Mouse (Mus musculus): ENCODE measurements around the gene Acta1.

Gene Acta1

DNA sequence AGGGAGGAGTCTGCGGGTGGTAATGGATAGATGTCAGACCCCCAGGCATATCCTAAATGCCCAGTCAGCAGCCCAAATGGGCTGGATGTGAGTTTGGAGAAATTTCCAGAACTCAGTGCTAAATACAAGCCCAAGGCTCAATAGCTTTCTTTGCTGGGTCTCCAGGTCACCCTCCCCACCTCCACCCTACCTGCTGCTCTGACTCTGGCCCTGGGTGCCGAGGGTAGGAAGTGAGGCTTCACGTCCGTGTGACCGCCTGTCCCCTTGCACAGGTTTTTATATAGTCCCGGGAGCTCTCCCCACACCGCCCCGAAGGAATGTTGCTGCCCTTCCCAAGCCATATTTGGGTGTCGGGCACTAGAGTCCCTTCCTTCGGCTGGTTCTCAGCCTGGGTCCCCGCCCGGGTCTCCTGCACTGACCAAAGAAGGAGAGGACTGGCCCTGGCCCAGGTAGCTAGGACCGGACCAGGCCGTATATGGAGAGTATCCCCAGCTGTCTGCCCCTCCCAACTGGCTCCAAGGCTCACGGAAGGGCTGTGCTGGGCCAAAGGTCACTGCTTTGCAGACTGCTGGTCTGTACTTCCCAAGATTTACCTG is at the start of gene Acta1:
Gene Acta1 (minus strand): TSS at position 250 of the 596 bp plus-strand sequence.
- no peak for DNase-seq

DNA sequence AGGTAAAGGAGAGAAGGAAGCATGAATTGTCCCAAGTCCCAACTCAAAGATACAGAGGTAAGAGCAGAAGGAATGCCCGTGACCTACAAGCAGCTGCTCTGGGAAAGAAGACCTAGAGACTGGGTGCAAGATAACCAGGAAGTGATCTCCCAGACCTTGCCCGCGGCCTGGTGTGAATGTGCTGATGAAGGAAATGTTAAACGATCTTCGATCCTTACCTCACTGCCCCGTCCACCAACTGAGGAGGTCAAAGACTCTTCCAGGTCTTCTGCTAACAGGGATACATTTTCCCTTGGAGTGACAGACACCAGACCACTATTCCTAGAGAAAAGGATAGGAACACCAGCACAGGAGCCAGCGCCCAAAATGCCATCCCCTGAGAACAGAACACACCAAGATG is 34.5 kb upstream of the Acta1 start:
- DNase-seq: no peak

DNA sequence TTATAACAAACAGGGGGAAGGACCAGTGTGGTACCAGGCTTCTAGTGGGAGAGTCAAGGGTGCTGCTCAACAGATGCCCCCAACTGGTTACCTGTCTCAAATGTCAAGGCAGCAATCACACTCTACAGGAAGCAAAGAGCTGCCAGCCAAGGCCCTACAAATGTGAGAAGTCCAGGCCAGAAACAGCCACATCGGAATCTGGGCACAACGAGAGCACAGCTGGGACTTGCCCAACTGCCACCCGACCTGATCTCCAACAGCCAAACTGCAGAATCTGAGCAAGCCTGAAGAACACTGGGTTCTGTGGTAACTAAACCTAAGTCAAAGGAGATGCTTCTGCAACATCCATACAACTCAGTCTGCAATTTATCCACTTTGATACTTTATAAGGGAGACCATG is 31.1 kb upstream of the Acta1 start:
- DNase-seq: no peak

DNA sequence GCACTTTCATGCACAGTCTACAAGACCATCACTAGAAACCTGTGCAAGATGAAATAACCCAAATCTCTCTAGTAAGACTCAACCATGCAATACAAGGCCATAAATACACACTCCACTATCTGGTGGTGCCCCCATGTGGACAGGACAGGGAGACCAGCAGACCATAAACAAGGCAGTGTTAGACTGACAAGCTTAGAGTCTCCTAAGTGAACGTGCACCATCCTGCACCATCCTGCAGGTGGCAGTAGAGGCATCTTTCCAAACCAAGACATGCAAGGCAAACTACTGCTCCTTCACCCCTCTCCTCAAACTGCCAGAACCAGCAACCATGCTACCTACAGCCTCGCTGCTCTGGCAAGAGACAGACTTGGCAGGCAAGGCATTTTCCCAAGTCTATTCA is 30.2 kb upstream of the Acta1 start:
- peak; percentile 87 for DNase-seq

DNA sequence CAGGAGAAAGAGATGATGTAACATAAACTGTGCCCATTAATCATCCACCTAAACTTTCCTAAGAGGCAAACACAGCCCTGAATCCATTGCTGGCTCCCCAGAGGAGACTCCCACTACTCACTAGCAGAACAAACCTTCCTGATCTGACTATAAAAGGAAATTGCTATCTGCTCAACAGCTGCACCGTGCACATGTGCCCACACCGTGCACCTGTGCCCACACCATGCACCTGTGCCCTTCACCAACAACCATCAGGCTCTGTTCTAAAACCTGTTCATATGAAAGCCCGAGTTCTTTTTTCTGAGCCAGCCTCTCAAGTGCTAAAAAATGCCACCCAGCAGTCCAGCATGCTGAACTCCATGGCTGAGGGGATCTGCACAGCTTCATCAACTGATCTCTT is 20.1 kb upstream of the Acta1 start:
- DNase-seq: no peak

DNA sequence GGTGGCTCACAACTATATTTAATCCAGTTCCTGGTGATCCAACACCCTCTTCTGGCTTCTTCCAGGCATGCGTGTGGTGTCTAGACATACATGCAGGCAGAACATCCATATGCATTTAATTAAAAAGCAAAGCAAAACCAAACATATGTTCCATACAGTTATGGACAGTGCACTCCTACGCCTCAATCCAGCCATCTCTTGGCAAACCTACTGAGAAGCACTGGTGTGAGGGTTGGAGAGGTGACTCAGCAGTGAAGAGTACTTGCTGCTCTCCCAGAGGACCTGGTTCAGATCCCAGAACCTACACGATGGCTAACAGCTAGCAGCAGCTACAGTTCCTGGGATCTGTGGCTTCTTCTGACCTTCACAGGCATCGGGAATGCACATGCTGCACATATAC is 17.7 kb upstream of the Acta1 start:
- DNase-seq: no peak

DNA sequence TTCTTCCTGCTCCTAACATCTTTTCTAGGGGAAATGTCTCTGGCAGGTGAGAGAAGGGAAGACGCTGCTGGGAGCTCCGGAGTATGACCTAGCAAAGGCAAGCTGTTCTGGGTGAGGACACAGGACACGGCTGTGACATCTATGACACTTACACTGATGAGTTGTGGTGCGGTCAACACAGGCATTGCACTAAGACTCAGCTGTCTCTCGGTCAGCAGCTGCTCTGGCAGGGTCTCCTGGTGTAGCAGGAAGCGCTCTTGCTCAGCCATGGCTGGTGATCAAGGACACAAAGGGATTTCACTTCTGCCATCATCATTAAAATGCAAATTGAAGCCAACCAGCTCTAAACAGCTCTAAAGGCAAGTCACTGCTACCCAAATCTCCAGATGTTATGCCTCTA is 13.1 kb upstream of the Acta1 start:
- no peak for DNase-seq

DNA sequence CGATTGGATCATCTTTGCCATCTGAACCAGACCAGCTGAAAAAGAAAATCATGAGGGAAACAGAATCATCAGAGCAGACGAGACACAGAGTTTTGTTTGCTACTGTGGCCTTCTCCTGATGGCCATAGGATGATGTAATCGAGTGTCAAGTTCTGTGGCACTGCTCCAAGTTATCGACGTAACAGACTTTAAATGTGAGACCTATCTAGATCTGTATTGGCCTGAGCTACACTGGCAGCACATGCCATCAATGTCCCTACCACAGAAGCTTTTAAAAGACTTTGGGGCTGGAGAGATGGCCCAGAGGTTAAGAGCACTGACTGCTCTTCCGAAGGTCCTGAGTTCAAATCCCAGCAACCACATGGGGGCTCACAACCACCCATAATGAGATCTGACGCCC is 8.1 kb upstream of the Acta1 start:
- DNase-seq: no peak

DNA sequence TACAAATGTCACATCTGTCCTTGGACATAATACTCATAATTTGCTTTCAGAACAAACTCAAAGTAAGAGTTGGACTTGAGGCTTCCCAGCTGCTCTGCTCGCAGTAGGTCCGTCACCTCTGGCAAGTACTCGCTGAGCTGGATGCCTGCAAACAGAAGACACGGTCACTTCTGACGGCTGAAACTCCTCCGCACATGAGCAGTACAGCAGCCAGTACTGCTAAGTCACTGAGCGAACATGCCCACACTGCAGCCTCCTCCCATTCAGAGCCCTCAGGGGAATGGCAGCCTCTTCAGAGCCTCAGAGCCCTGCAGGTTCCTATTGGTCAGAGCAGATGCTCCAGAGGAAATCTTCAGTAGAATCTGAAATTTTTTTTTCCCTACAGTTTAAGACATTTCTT is 4.8 kb upstream of the Acta1 start:
- peak; percentile 53 for DNase-seq

DNA sequence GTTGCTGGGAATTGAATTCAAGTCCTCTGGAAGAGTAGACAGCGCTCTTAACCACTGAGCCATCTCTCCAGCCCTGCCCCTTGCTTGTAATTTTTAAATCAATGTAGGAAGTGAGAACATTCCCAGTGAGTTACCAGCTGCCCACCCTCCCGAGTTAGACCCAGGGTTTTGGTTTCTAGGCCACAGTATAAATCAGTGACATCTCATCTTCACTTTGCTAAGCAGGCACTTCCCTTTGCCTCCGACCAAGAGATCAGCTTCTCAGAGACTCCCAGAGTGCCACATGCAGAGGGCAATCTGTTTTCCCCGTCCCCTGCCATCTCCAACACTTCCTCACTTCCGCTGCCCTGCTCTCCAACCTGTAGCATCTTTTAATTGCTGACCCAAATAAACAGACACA is 4.0 kb upstream of the Acta1 start:
- DNase-seq: no peak

DNA sequence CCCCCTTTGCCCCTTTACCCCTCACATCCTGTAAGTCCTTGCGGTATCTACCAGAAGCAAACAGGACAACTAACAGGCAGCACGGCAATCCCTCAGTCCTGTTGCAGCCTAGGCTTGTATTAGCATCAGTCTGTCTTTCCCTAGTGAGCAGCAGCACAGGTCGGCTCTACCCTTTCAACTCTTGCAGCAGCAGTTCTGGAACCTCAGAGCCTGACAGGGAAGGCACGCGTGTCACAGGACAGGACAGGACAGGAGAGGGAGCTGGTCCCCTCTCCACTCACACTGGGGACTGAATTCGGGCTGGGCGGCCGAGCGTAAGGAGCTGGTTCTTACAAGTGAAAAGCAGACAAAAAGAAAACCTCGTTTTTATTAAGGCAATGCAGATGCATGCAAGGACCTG is 2.2 kb upstream of the Acta1 start:
- no peak for DNase-seq

DNA sequence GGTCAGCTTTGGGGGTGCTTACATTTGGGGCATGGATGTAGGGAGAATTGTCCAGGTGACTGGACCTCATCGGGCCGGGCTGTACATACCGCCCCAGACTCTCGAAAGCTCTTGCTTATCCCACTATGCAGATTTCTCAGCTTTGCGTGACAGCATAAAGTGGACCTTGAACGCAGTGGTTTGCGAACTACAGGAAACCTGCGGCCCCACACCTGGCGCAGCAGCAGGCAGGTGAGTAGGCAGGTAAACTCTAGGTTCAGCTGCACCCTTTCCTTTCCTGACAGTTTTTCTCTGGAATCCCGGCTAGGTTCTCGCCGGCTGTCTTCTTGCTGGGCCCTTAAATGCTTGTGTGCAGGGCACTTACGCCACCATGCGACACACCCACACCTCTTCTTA is 1.8 kb upstream of the Acta1 start:
- no peak for DNase-seq

DNA sequence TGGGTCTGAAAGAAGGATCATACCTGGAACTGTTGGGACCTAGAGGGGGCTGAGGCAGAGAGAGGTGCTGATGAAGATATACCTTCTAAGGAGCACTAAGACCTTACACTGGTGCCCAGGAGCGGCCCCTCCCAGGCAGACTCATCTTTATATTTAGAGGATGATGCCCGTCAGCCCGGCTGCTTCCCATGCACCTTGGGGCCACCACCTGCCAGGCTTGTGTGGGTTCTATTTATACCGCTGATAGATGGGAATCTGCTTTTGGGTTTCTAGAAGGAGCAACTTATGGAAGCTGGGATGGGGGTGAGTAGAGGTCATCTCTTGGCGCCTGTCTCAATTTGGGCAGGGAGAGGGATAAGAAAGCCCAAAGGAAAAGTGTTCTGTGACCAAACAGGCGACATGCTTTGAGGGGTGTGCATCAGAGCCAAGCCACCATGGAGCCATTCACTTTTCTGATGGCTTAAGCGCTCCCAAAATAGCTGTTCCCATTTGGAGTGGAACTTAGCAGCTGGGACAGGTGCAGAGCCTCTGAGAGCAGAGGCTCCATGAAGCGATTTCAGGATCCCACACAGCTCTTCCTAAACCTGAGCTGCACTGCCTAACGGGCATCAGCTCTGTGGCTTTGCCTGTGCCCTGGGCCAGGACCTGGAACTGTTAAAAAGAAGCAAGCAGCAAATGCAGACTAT is 1.3 kb upstream of the Acta1 start:
- DNase-seq: no peak

DNA sequence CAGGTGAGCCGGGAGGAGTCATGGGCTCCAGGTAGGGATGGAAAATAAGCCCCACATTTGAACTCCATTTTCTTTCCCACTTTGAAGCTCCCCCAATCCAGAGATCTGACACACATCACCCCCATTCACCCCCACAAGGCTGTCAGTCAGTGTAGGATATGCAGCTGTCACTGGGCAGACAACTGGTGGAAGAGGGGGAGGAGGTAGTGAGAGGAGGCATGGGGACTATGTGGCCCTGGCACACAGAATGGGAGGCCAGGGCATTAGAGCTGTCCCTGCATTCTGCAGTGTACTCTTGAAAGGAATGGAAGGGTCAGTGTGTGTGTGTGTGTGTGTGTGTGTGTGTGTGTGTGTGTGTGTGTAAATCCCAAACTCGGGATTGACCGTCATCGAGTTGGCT is 679 bp upstream of the Acta1 start:
- DNase-seq: no peak

DNA sequence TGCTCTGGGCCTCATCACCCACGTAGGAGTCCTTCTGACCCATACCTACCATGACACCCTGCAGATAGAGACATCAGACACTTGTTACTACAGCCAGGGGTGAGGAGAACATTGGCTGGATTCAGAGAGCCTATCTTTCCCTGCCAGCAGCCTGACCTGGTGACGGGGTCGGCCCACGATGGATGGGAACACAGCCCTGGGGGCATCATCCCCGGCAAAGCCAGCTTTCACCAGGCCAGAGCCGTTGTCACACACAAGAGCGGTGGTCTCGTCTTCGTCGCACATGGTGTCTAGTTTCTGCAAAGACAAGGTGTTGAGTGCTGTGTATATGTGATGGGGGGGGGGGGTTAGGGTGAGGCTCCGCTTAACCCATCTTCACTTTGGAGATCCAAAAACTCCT is 1.1 kb downstream of the Acta1 start:
- DNase-seq: no peak

DNA sequence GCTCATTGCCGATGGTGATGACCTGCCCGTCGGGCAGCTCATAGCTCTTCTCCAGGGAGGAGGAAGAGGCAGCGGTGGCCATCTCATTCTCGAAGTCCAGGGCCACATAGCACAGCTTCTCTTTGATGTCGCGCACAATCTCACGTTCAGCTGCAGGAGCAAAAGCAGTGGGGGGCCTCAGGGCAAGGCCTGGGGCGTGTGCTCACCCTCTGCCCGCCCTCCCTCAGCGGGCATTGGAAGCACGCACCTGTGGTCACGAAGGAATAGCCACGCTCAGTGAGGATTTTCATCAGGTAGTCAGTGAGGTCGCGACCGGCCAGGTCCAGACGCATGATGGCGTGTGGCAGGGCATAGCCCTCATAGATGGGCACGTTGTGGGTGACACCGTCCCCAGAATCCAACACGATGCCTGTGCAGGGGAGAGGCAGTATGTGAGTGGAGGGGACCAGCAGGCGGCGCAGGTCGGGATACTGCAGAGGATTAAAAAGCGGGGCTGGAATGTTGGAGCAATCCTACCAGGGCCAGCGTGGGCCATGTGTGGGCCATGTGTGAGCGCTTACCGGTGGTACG is 1.9 kb downstream of the Acta1 start:
- DNase-seq: no peak

DNA sequence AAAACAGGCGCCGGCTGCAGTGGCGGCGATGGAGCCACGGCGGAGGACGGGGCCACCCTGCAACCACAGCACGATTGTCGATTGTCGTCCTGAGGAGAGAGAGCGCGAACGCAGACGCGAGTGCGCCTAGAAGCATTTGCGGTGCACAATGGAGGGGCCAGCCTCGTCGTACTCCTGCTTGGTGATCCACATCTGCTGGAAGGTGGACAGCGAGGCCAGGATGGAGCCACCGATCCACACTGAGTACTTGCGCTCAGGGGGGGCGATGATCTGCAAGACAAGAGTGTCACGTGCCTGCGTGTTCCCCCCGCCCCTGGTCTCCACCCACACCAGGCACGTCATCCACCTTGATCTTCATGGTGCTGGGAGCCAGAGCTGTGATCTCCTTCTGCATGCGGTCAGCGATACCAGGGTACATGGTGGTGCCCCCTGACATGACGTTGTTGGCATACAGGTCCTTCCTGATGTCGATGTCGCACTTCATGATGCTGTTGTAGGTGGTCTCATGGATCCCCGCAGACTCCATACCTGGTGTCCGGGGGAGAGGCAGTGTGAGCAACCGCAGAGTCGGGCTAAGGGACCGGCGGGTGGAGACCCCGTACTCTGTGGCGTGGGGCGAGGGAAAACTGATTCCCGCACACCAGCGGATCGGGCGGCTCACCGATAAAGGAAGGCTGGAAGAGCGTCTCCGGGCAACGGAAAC is 2.5 kb downstream of the Acta1 start:
- DNase-seq: no peak

DNA sequence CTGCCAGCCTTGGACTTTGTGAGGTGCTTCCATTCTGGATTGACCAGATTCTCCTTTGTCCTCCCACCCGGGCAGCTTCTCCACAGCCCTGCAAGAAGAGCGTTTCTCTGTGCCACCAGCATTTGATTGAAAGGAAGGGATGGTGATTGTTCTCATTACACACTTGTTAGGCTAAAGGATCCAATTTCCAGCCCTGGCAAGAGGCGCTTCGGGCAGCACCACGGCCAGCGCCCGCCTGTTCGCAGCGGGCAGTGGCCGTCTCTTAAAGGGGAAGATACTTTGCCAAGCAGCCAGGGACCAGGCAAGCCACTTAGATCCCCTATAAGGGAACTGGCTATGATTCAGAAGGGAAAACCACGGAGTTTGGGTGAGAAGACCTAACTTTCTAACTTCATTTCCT is 3.3 kb downstream of the Acta1 start:
- DNase-seq: peak; percentile 76

DNA sequence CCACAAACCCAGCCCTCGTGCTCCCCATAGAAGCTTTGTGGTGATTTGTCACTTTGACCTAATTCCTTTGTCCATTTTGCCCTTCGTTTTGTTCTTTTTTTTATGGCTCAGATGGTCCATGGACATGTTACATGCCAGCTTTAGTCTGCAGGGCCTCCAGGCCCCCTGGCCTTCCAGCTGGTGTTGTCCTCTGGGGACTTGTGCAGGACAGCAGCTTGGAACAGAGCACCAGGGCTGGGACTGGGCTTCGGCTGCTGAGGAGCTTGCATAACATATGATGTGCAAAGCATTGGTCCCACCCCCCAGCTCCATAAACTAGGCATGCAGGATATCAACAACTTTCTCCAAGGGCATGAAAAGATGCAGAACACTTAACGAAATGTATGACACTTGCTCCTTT is 4.8 kb downstream of the Acta1 start:
- DNase-seq: no peak

DNA sequence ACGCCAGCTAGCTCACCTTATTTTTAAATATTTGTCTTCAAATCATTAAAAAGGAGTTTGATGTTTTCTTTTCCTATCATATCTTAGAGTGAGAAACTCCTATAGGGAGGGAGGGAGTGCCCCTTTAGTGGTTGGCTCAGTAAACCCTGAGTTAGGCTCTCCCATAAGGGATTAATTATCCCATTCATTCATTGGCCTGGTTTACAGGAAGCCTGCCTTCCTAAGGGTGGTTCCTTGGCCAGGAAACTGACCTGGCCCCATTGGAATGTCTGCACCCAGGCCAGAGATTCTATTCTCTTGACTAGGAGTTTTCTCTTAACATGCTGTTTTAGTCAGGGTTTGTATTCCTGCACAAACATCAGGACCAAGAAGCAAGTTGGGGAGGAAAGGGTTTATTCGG is 6.6 kb downstream of the Acta1 start:
- no peak for DNase-seq

DNA sequence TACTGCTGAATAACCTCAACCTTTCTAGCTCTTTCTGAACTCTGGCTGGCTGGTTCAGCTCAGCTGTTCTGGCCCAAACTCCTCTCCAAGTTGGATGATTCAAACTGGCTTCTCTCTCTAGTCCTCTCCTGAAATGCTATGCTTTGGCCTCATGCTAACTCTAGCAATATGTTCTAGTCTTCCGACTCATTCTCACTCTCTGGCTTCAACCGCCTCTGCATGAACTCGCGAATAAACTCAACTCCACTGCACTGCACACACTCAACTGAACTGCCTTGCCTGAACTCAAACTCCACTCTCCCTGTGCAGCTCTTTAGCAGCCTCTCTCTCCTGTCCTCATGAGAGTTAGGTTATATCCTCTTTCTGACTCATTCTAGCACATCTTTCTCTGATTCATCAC is 7.4 kb downstream of the Acta1 start:
- no peak for DNase-seq

DNA sequence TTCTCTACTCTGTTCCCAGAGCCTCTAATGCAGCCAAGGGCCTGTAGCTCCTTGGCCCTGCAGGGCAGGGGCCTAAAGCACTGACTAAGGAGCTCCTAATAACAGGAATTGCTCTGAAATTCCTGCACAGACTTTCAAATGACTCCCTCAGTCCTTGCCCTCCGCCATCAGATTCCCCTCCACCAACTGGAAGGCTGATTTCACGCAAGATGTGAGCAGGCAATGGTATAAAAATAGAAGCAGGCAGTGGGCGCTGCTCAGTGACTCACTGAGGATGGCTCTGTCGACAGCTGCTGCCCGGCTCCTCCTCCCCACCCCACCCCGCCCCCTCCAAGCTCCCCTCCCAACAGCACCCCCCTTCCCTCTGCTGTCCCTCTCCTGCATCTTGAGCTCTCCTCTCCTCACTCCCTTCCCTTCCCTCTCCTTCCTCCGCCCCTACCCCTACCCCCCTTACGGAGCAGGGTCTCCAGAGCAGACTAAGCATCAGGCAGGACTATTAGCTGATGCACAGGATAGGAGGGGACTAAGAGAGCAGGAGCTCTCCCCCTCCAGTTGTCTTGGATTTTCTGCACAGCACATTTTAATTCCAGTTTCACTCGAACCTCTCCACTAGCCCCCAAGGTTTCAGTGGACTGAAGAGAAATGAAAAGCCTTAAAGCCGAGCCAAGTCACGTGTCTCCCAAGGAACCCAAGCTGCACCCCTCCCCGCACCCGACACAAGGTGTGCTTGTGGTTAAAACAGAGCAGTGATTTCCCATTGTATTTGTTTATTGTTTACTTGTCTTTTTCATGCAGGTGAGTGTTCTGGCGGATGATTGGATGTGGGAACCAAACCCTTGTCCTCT is 9.6 kb downstream of the Acta1 start:
- no peak for DNase-seq

DNA sequence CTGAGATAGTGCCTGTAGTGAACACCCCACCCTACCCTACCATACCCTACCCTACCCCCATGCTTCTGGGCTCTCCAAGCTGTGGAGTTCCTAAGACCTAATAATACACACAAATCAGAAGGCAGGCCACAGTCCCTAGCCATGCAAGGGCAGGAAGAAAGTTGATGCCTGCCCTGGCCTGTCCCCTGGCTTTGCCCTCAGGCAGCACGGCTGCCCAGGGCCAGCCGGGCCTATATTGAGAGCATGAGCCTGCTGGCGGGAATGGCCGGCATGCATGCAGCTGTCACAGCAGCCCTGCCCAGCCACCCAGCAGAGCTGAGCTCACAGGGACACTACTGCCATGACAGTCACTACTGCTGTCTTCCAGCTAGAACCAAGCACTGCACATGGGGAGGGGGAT is 11.5 kb downstream of the Acta1 start:
- no peak for DNase-seq
